Mouse (Mus musculus) lung, postnatal 4 days (tissue): Measurements from ENCODE around the gene Srp54c.
"Not testable (repeated sequence)": the region's sequence is repeated elsewhere in the genome, so short reads cannot be mapped to it uniquely, and the experiment has no call there.

Experiments
- DNase-seq, 2 experiments: peaks; one replicate each; pipeline ENCODE4 v3.0.0; 2021

The Srp54c gene

DNA sequence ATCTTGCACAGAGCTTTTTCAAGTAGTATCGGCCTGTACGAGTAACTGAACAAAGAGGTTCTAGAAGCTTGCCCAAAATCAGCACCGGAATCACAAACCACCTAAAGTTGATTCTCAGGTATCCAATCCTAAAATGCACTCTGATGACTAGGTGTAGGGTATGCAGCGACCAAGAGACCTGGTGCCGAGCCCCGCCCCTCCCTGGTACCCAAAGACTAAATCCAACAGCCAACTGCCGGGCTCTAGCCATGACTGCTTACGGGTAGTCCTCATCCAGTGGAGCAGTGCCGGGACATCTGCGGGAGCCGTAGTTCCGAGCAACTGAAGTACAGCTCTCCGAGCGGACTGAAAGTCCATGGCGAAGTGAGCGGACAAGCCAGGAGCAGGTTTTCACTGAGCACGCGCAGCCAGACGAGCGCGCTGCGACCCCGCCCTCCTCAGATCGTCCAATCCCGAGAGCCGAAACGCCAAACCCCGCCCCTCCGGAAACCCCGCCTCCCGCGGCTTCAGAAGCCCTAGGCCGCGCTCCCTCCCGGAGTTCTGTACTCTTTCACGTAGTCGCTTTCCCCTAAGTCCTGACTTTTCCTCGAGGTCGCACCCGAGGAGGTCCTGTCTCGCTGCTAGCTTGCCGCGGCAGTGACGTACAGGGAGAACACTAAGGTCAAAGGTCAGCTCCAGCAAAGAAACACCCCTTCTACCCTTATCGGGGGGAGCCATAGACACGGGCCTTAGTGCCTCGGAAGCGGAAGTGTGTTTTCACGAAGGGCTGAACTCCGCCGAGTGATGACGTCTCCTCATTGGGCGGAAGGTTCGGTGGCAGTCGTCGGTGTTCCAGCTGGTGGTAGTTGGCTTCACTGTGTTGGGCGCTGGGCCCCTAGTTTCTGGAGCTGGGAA lies at the start of gene Srp54c:
TSS of gene Srp54c (plus strand) at position 543 of the 894 bp plus-strand sequence.
- not testable (repeated sequence) for DNase-seq

DNA sequence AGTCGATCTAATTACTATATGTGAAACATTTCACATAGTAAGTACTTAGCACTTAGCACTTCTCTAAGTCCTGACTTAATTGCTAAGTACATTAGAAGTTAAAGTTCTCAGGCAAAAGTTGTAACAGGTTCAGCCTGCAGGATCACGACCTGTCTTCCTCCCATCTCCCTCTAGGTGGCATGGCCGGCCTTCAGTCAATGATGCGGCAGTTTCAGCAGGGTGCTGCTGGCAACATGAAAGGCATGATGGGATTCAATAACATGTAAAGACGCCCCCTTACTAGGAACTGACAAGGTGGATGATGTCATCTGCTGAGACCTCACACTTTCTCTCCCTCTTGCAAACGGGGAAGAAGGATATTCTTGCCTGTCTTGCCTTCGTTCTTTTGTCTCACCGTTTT lies 42.3 kb upstream of the Srp54c start:
- not testable (repeated sequence) for DNase-seq

DNA sequence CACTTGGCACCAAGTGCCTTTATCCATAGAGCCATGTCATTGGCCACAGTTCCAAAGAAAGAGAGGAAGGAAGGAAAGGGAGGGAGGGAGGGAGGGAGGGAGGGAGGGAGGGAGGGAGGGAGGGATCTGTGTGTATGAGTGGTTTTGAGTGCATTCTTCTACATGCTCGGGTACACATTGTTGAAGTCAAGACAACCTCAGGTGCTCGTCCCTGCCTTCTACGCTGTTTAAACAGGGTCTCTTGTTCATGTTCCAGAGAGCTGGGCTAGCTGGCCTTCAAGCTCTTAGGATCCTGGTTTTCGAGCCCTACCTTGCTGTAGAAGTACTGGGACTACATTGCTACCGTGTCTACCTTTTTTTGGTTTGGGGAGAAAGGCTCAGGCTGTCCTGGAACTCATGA lies 40.8 kb upstream of the Srp54c start:
- DNase-seq: not testable (repeated sequence)

DNA sequence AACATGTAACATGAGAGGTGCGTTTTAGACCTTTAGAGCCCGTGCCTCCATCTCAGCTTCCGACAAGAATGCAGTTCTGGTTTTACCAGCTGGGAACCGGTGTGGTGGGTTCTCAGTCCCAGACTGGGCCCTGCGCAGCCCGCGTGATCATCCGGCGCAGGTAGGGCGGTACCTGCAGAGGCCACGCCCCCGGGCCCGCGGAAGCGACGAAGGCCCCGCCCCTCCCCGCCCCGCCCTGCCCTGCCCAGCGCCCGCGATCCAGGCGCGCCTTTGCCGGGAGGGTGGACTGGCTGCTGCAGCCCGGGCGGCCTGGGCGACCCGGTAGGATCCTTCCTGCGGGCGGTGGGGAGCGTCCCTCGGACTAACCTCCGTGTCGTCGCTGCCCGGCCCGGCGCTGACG lies 30.7 kb upstream of the Srp54c start, which contains the start of gene 1700047I17Rik2:
TSS of gene 1700047I17Rik2 (plus strand) at position 287 of the 400 bp plus-strand sequence.
- not testable (repeated sequence) for DNase-seq

DNA sequence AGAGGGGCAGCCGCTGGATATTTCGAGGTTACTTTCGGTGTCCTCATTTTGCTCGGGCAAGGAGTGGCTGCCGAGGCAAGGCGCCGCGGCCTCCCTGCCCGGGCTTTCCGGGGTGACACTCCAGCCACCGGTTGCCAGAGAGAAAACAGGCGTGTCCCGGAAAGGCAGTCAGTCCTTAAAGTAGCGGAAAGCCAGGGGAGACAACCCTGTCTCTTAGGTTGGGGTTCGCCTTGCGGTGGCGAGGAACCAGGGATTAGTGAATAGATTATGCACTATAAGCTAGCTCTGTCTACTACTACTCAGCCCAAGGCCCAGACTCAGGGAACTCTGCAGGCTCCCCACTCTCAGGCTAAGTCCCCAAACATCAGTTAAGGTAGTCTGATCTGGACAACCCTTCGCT lies 30.2 kb upstream of the Srp54c start:
- not testable (repeated sequence) for DNase-seq

DNA sequence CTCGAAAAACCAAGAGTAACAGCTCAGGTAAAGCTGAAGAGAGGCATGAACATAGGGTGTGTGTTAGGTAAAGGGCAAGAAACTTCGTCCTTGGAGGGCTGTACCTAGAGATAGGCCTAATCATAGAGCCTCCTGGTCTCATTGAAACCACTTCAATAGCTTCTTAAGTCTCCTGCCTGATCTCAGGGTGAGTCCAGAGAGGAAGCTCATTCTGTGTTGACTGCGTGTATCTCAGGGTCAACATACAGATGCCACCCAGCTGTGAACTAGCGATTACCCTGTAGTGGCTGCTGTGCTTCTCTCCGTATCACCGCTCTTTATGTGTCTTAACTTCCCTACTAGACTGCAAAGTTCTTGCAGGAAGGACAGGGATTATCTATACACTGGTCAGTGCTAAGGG lies 17.0 kb upstream of the Srp54c start:
- DNase-seq: not testable (repeated sequence)

DNA sequence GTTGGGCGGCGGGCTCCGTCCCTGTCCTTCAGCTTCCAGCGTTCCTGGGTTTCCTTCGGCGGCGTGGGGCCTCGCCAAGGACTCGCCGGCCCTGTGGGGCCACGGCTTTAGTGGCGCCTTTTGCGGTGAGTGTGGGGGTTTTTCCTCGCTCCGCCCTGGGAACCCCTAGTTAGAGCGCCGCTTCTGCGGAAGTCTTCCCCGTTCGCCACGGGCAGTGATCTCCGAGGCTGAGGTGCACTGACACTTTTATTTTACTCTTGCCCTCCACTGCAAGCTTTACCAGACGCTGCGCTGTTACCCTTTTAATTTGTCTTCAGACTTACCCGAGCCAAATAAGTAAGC lies 523 bp downstream of the Srp54c start:
- not testable (repeated sequence) for DNase-seq

DNA sequence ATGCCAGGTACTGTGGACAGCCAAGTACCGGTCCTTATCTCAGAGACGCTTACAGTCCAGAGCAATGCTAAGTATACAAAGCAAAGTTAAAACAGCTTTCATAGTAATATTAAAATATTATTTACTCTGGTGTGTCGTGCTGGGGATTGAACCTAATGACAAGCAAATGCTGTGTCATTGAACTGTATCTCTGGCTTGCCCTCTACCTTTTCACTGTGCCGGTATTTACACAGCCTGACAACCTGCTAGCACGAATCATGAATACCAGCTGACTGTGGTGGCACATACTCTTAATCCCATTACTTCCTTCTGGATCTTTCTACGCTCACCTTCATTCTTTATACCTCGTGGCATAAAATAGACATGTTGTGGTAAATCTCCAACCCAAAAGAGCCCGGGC lies 12.3 kb downstream of the Srp54c start:
- not testable (repeated sequence) for DNase-seq

DNA sequence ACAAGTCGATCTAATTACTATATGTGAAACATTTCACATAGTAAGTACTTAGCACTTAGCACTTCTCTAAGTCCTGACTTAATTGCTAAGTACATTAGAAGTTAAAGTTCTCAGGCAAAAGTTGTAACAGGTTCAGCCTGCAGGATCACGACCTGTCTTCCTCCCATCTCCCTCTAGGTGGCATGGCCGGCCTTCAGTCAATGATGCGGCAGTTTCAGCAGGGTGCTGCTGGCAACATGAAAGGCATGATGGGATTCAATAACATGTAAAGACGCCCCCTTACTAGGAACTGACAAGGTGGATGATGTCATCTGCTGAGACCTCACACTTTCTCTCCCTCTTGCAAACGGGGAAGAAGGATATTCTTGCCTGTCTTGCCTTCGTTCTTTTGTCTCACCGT lies 32.0 kb downstream of the Srp54c start:
- not testable (repeated sequence) for DNase-seq

DNA sequence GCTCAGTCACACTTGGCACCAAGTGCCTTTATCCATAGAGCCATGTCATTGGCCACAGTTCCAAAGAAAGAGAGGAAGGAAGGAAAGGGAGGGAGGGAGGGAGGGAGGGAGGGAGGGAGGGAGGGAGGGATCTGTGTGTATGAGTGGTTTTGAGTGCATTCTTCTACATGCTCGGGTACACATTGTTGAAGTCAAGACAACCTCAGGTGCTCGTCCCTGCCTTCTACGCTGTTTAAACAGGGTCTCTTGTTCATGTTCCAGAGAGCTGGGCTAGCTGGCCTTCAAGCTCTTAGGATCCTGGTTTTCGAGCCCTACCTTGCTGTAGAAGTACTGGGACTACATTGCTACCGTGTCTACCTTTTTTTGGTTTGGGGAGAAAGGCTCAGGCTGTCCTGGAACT lies 33.4 kb downstream of the Srp54c start:
- not testable (repeated sequence) for DNase-seq

DNA sequence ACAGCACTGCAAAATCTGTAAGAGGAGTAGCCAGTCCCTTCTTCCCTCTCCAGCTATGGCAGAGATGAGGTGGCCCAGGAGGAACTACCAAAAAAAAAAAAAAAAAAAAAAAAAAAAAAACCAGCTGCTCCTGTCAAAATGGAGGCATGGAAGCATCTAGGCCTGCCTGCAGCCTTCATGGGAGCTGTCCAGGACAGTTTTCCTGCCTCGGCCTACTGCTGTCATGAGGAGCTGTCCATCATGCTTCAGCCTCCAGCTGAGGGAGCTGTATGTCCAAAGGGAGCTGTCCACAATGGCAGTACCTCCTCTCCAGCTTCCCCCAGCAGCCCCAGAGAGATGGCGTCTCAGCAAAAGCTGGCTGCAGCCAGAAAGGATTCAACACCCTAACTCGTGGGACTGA lies 42.3 kb downstream of the Srp54c start:
- no peak for DNase-seq

DNA sequence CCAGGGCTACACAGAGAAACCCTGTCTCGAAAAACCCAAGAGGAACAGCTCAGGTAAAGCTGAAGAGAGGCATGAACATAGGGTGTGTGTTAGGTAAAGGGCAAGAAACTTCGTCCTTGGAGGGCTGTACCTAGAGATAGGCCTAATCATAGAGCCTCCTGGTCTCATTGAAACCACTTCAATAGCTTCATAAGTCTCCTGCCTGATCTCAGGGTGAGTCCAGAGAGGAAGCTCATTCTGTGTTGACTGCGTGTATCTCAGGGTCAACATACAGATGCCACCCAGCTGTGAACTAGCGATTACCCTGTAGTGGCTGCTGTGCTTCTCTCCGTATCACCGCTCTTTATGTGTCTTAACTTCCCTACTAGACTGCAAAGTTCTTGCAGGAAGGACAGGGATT lies 47.6 kb downstream of the Srp54c start:
- not testable (repeated sequence) for DNase-seq

DNA sequence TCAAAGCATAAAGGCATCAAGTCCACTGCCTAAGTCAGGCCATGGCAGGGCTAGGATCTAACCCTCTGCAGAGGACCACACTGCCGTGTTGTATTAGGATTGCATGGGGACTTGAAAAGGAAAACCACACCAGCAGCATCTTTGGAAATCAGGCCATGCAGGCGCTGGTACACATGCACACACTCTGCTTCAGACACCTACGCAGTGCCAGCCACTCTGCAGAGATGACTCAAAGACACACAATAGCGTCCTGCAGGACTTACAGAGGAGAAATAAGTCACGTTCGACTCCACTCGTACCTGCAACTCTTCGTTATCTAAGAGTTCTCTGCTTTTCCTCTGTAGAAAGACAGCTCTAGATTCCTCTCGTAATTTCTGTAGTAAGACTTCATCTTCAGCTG lies 68.1 kb downstream of the Srp54c start:
- no peak for DNase-seq

DNA sequence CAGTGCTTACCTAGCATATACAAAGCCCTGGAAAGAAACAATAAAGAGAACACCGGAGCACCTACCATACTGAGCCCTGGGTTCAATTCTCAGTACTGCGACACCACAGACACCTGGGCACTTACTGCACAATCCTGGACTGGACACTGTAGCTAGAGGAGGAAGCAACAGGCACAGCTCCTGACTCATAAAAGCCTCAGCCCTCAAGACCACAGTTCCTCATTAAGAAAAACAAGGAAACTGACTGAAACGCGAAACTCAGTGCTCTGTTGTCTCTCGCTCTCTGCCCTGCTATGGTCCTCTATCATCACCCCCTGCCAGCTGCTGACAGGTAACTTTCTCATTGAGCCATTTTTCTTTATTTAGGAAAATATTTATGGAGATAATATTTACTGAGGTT lies 69.4 kb downstream of the Srp54c start, which contains the start of gene 1110008L16Rik:
TSS of gene 1110008L16Rik (plus strand) at position 242 of the 400 bp plus-strand sequence.
- DNase-seq: no peak

DNA sequence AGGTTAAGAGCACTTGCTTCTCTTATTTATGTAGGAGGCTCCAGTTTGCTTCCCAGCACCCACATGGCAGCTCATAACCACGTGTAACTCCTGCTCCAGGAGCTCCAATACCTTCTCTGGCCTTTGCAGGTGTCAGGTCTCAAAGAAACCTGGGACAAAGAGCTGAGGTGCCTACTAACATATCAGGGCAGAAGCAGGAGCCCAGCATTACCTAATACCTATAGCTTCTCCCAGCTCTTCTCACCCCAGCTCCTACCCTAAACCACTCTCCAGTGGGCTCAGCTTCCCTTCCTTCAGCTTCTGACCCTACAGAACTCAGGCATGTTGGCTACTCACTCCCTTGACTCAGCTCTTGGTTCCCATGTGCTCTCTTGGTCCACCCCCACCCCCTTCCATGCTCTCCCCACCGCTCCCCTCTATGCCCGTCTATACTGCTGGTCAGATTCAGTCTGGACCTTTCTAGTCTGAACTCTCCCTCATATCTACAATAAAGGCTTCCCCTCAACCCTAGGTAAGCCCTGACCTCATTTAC lies 70.9 kb downstream of the Srp54c start:
- no peak for DNase-seq

DNA sequence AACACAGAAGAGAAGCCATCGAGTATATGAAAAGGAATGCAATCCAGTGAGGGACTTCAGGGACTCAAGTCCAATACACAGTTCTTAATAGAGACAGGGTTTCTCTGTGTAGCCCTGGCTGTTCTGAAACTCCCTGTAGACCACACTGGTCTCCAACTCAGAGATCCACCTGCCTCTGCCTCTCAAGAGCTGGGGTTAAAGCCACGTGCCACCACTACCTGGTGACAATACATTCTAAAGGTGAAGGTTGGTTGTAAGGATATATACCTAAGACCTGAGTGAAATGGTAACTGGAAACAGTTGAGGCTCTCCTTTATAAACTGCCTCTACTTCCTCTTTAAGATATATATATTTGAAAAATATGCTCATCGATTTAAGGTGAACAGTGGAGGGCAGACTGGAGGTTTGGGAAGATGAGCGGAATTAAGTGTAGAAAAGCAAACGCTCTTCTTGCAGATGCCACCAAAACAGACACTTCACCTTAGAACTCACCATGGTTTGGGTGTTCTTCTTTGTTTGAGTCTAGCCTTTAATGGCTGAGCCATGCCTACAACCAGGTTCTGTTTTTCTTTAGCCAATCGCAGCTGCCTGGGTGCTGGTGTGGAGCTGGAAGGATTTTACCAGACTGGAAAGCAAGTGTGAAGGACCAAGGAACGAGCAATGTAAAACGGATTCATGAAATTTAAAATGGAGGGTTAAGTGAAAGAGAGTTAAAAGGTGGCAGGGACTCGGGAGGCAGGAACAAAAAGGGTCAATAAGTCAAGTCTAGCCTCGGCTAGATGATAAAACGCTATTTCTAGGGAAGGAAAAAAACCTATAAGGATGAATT lies 71.7 kb downstream of the Srp54c start:
- peak in 1 of 2 experiments; percentile 15 for DNase-seq

DNA sequence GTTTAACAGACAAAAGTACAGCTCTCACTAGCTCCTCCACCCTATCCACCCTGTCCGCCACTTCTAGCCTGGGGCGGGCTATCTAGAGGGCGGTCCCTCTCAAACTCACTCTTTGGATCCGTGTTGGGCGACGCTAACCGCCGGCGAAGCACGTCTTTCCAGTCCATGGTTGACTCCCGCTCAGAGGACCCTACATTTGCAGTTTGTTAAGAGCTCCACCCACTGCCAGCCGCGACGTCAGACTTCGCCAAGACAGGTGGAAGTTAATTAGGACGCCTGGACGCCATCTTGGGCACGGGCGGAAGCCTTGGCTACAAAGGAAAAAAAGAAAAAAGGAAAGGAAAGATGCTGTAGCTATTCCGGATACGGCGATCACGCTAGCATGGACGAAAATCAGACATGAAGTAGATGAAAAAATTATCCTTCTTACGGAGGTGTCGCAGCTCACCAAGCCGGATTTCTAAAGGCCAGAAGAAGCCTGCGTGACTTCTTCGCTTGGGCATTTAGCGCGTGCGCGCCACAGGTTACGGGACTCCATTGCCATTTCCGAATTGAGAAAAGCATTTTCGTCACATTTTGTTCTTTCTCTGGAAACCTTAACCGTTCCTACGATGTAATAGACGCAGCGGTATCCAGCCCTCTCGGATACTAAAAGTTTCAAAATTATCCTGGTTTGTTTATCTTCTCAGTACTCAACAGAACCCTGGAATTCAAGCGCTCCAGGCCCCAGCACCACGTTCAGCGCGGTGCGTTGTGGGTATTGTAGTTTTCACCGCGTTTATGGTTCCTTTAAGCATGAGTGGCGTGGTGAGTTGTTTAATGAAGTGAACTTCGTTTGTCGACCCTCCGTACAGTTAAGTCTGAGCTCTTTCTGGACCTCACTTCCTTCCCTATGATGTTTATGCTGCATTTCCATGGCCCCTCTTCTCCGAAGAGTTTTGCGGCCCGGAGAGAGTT lies 72.8 kb downstream of the Srp54c start, which contains the start of gene Ppp2r3c:
TSS of gene Ppp2r3c (minus strand) at position 514 of the 957 bp plus-strand sequence.
- peak; percentile 92 to 95 for DNase-seq

DNA sequence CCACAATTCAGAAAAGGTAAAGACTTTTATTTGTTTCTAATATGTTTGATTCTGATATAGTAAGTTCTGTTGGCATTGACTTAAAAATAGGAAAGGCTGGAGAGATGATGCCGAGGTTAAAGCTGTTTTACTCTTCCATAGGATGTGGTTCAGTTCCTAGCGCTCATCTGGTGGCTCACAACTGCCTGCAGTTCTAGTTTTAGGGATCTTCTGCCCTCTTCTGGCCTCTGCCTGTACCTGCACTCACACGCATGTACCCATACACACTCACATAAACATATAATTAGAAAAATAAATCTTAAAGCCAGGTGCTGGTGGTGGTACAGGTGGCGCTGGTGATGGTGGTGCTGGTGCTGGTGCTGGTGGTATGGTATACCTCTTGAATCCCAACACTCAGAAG lies 76.4 kb downstream of the Srp54c start:
- no peak for DNase-seq

DNA sequence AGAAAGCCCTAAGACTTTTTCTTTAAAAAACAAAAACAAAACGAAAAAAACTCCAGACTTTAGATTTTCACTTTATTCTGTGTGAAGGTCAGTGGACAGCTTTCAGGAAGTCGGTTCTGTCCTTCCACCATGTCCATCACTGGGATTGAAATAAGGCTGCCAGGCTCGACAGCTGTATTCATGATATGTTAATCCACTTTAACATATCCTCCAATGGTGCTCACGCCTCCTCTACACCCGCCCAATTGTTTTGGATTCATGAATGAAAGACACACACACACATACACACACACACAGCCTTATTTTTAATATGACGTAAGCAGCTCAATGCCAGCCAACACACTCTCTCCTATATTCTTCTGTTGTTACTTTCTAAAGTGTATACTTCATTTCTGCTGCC lies 77.6 kb downstream of the Srp54c start:
- no peak for DNase-seq

DNA sequence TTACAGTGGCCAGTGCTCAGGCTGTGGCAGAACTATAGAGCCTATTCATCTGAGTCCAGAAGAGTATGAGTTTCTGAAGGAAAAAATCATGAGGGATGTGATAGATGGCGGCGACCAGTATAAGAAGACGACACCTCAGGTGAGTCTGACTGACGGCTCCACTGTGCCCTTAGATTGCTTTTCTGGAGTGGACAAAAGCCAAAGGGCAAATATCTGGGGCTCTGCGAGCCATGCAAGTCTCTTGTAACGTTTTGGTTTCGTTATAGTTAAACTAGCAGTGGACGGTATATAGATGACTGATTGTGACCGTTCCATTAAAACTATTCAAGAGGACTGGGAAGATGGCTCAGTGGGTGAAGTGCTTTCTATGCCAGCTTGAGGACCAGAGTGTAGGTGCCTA lies 78.8 kb downstream of the Srp54c start:
- no peak for DNase-seq

DNA sequence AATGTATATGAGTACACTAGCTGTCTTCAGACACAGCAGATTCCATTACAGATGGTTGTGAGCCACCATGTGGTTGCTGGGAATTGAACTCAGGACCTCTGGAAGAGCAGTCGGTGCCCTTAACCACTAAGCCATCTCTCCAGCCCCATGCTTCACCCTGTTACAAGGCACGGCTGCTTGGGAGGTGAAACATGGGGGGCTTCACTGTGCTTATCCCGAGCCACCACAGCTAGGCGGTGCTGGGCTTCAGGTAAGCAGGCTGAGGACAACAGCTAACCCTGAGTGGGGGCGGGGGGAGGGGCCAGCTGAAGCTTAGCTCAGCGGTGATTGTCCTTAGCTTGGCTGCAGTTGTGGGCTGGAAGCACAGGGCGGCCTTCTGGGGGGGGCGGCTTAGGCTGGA lies 79.5 kb downstream of the Srp54c start:
- no peak for DNase-seq

DNA sequence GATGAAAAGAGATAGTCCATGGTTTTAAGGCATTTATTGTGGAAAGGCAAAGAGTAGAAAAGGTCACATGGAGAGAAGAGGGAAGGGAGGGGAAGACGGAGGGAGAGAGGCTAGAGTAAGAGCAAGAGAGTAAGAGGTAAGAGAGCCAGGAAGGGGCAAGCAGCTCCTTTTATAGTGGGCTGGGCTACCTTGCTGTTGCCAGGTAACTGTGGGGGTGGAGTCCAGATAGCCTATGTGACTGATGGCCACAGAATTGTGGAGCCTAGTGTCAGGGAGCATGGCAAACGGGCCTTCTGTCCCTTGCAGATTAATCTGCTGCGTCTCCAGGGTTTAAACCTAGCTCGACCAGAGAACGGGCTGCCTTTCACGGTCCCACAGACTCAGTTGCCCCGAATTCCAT lies 81.9 kb downstream of the Srp54c start:
- DNase-seq: no peak
